Comparison of ENCODE assay signal across 20 mouse cellular contexts in genomic region chr3:68695321-68695720, GRCm38 (mm10). TPM values are rescaled to one million over a fixed set of nuclear protein-coding genes. Genes with fewer than 3 reads are reported as not detected.
"Had no signal": no experiment of that assay in that cellular context is flagged by ENCODE, and none has a peak within 500 bp of the region (broad histone marks: within the 10 kb centered on the region; RNA-seq: fewer than 3 reads in every experiment).

No protein-coding gene starts in this region.

- H3K9me3 ChIP-seq: midbrain, embryonic 10.5 days; midbrain, embryonic 12.5 days; neural tube, embryonic 13.5 days; neural tube, embryonic 15.5 days had no signal

- H3K36me3 ChIP-seq: midbrain, embryonic 10.5 days; midbrain, embryonic 12.5 days; neural tube, embryonic 13.5 days; neural tube, embryonic 15.5 days had no signal

- H3K27ac ChIP-seq: midbrain, embryonic 10.5 days; midbrain, embryonic 12.5 days; neural tube, embryonic 13.5 days; neural tube, embryonic 15.5 days had no signal

- H3K9ac ChIP-seq: lung, embryonic 14.5 days; midbrain, embryonic 12.5 days; neural tube, embryonic 13.5 days; neural tube, embryonic 15.5 days had no signal

- H3K27me3 ChIP-seq: midbrain, embryonic 12.5 days; neural tube, embryonic 13.5 days; neural tube, embryonic 15.5 days had no signal

- DNase-seq: lung, adult 18-20 months; lung, embryonic 14.5 days; lung, postnatal 10 days; lung, postnatal 4 days; midbrain, embryonic 14.5 days; retina, postnatal 1 day; right cerebral cortex, adult 18-20 months; right cerebral cortex, postnatal 25 days; right cerebral cortex, postnatal 4 days; spleen, adult 18-20 months; thymus, adult 18-20 months; thymus, postnatal 14 days; thymus, postnatal 36 days had no signal

- H3K4me3 ChIP-seq: midbrain, embryonic 10.5 days; midbrain, embryonic 12.5 days; myocyte; neural tube, embryonic 13.5 days; neural tube, embryonic 15.5 days had no signal

- H3K4me2 ChIP-seq: lung, embryonic 14.5 days; midbrain, embryonic 12.5 days; neural tube, embryonic 13.5 days; neural tube, embryonic 15.5 days had no signal

- H3K4me1 ChIP-seq: midbrain, embryonic 12.5 days had no signal

- ATAC-seq: midbrain, embryonic 16.5 days had no signal

RNA-seq across cellular contexts. Expression of gene Il12a, which starts 4.9 kb away (rescaled TPM):
- polyA plus RNA-seq: midbrain, embryonic 10.5 days; midbrain, embryonic 12.5 days; midbrain, embryonic 14.5 days; neural tube, embryonic 13.5 days; neural tube, embryonic 15.5 days; stomach, embryonic 14.5 days had no signal
